Comparison of ENCODE assay signal across 8 mouse cellular contexts in the genomic region with DNA sequence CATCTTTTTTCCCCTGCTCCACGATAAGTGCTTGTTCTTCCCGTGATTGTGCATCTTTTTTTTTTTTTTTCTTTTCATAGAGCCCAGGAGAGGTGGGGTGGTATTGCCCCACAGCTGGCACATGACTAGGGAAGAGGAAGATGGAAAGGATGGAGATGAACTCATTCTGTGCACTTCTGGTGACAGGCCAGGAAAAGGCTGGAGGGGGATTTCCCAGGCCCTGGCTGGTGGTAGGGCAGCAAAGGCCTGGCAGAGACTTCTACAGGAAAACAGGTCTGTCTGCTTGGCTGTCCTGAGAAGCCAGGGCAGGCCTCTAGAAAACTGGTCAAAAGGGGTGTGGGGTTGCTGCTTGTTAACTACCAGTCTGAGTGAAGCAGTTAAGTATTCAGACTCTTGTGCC. TPM values are rescaled to one million over a fixed set of nuclear protein-coding genes. Genes with fewer than 3 reads are reported as not detected.
DNase-seq lines count a peak whose midpoint lies in the region; ATAC-seq and TF ChIP-seq lines count a peak whose summit lies in the region.

No protein-coding gene starts in this region.

- no peaks in the 10 kb centered on the region for H3K27me3 ChIP-seq in heart, embryonic 10.5 days (ENCODE audit: insufficient read depth, poor library complexity, severe bottlenecking)
- no peaks in the 10 kb centered on the region for H3K27me3 ChIP-seq in kidney, embryonic 16.5 days (ENCODE audit: insufficient read depth, low read length)

- H3K9ac ChIP-seq in kidney, embryonic 16.5 days (replicated peaks; ENCODE audit: low read length), result peak overlapping the region; percentile 96

- no peak for ATAC-seq in kidney, embryonic 16.5 days (ENCODE audit: low FRiP score, low TSS enrichment)

- H3K9me3 ChIP-seq in heart, embryonic 10.5 days, result no peaks in the 10 kb centered on the region
- no peaks in the 10 kb centered on the region for H3K9me3 ChIP-seq in kidney, embryonic 16.5 days (ENCODE audit: low read length)

- no peak for TF ChIP-seq CTCF in layer of hippocampus, adult 2 months (conservative IDR thresholded peaks at IDR 0.05)

- H3K4me1 ChIP-seq in heart, embryonic 10.5 days, result peaks cover 44% of the 10 kb centered on the region
- H3K4me1 ChIP-seq in kidney, embryonic 16.5 days (ENCODE audit: insufficient read depth, low read length), result peaks cover 27% of the 10 kb centered on the region

- peak overlapping the region; percentile 88 for H3K4me2 ChIP-seq in kidney, embryonic 16.5 days (replicated peaks; ENCODE audit: low read depth, low read length)

- WGBS in heart, embryonic 10.5 days, result 30% methylated on average over 2 of the region's 2 CpGs
- WGBS in kidney, embryonic 16.5 days, result 3% methylated on average over 2 of the region's 2 CpGs

- peaks cover 2% of the 10 kb centered on the region; the same call in 1 of the 2 replicates for H3K36me3 ChIP-seq in heart, embryonic 10.5 days
- H3K36me3 ChIP-seq in kidney, embryonic 16.5 days (ENCODE audit: insufficient read depth, low read length), result no peaks in the 10 kb centered on the region

- peak overlapping the region; percentile 91 for H3K4me3 ChIP-seq in layer of hippocampus, adult 2 months
- peak overlapping the region; percentile 98 for H3K4me3 ChIP-seq in heart, embryonic 10.5 days
- peak overlapping the region; percentile 89 for H3K4me3 ChIP-seq in kidney, embryonic 16.5 days (ENCODE audit: low read length)

- DNase-seq in layer of hippocampus, adult 2 months (ENCODE audit: low spot score in 2 of 2), result no peak
- no peak for DNase-seq in layer of hippocampus, postnatal 10 days (ENCODE audit: low spot score in 2 of 2)
- peak; percentile 41 to 52 for DNase-seq in cerebellum, adult 18-20 months
- DNase-seq in heart, embryonic 10.5 days (ENCODE audit: low spot score), result no peak
- DNase-seq in lung, postnatal 4 days, result peak; percentile 43 to 63
- DNase-seq in layer of hippocampus, adult 8-10 months (ENCODE audit: low spot score in 2 of 2), result no peak
- DNase-seq in layer of hippocampus, adult 18-20 months (ENCODE audit: low spot score in 2 of 2), result no peak

- peak overlapping the region; percentile 91 for H3K27ac ChIP-seq in layer of hippocampus, adult 2 months
- H3K27ac ChIP-seq in heart, embryonic 10.5 days, result no peak overlapping the region
- 0 out of 2 replicates have a peak overlapping the region, but pooled peaks have one; percentile 21 for H3K27ac ChIP-seq in kidney, embryonic 16.5 days (ENCODE audit: low read length)

RNA-seq across cellular contexts. Expression of a gene that starts 2.3 kb away (rescaled TPM):
- 100 to 1,000 TPM; 105 to 107 TPM for total RNA-seq in layer of hippocampus, adult 2 months (2021)
- total RNA-seq in layer of hippocampus, postnatal 10 days (2021), result 100 to 1,000 TPM; 133 to 145 TPM
- 21.3 and 37.0 TPM in 2 replicates for polyA plus RNA-seq in heart, embryonic 10.5 days (2016; fragmentation: Nextera tagmentation; extraction: Ambion mirVana)
- polyA plus RNA-seq in kidney, embryonic 16.5 days (2015; fragmentation: Nextera tagmentation; extraction: Ambion mirVana), result 19.8 and 19.9 TPM in 2 replicates
- 100 to 1,000 TPM in 1 of 4 experiments, 10 to 100 TPM in 3; 89.8 to 117 (median 93.0) TPM for total RNA-seq in layer of hippocampus, adult 8-10 months (2022)
- total RNA-seq in layer of hippocampus, adult 18-20 months (2021), result 100 to 1,000 TPM in 1 of 2 experiments, 10 to 100 TPM in 1; 97.9 to 102 TPM

RNA-seq across cellular contexts. Expression of a gene that starts 16.3 kb away (rescaled TPM):
- 10 to 100 TPM; 24.1 to 24.2 TPM for total RNA-seq in layer of hippocampus, adult 2 months (2021)
- total RNA-seq in layer of hippocampus, postnatal 10 days (2021), result 10 to 100 TPM; 25.4 to 28.8 TPM
- polyA plus RNA-seq in heart, embryonic 10.5 days (2016; fragmentation: Nextera tagmentation; extraction: Ambion mirVana), result 4.4 and 5.9 TPM in 2 replicates
- polyA plus RNA-seq in kidney, embryonic 16.5 days (2015; fragmentation: Nextera tagmentation; extraction: Ambion mirVana), result 7.8 and 7.9 TPM in 2 replicates
- 10 to 100 TPM; 22.7 to 24.5 (median 23.7) TPM for total RNA-seq in layer of hippocampus, adult 8-10 months (2022)
- 10 to 100 TPM; 22.4 to 23.5 TPM for total RNA-seq in layer of hippocampus, adult 18-20 months (2021)

Comparison
In these comparisons a context has a peak if more than half of its experiments do, and no peak if none do; other contexts are left out.
1. DNase-seq: peak in cerebellum, adult 18-20 months (2 of 2) and lung, postnatal 4 days (2 of 2); none in layer of hippocampus, adult 2 months (0 of 2), layer of hippocampus, postnatal 10 days (0 of 2), heart, embryonic 10.5 days (single experiment), layer of hippocampus, adult 8-10 months (0 of 2) and layer of hippocampus, adult 18-20 months (0 of 2).
2. Peak in every context shown above with its lines, with median percentiles within 50 percentile points of each other: H3K4me3 ChIP-seq.